Mouse (Mus musculus) olfactory bulb, adult 2 months (tissue): Measurements from ENCODE around the gene Nhej1.

Source experiments
- CTCF ChIP-seq: fragments of 200-500 bp; IDR thresholded peaks from 2 replicates; pipeline ENCODE4 v1.5.1; 2012; ENCODE audit warnings: low read depth, mild to moderate bottlenecking, low read length, moderate library complexity; ENCODE audit not compliant: insufficient read depth
- POLR2A ChIP-seq: fragments of 200-500 bp; IDR thresholded peaks from 2 replicates; pipeline ENCODE4 v1.6.1; 2012; ENCODE audit warnings: mild to moderate bottlenecking, low read depth, low read length, moderate library complexity; ENCODE audit not compliant: insufficient read depth

GRCm38 (mm10) chr1:75022216-75022615 lies 102.8 kb downstream of the Nhej1 start:
- TF ChIP-seq POLR2A (no peak), CTCF (no peak)
